Mouse (Mus musculus) bone marrow macrophage, adult 2 months (primary cell): ENCODE data around the gene Nr6a1. TPM values are rescaled to one million over a fixed set of nuclear protein-coding genes. Genes with fewer than 3 reads are reported as not detected.
A peak's percentile ranks its signal among the peaks of the same experiment; 100 is the strongest.

Source experiments
- H3K27ac ChIP-seq: 2 replicates; pipeline ENCODE4 v1.5.1; 2012; ENCODE audit warnings: low read depth, low read length; ENCODE audit not compliant: insufficient read depth
- H3K4me1 ChIP-seq: 2 replicates; pipeline ENCODE4 v1.6.1; 2012; ENCODE audit warnings: low read length; ENCODE audit not compliant: control insufficient read depth, insufficient read depth
- H3K4me3 ChIP-seq: 2 replicates; pipeline ENCODE4 v1.5.1; 2012; ENCODE audit warnings: mild to moderate bottlenecking, low read length, moderate library complexity; ENCODE audit not compliant: insufficient read depth
- CTCF ChIP-seq: IDR thresholded peaks from 2 replicates; pipeline ENCODE4 v1.5.1; 2012; ENCODE audit warnings: low read depth, mild to moderate bottlenecking, low read length, moderate library complexity
- POLR2A ChIP-seq: IDR thresholded peaks from 2 replicates; pipeline ENCODE4 v1.6.1; 2012; ENCODE audit warnings: mild to moderate bottlenecking, low read depth, low read length, borderline replicate concordance
- polyA plus RNA-seq: library from polyadenylated mRNA; stranded (reverse); fragments of >200 nt; gene quantifications from 2 replicates; pipeline ENCODE4 v1.2.4, GENCODE M21; 2012; ENCODE audit not compliant: missing spikeins, insufficient read depth, insufficient read length

The Nr6a1 gene
- polyA plus RNA-seq, 1 experiment = 3.2 TPM

GRCm38 (mm10) chr2:38770772-38771477, 156.6 kb downstream of the Nr6a1 start:
- H3K4me1 ChIP-seq = no peaks in the 10 kb centered on the region
- H3K27ac ChIP-seq = no peak overlapping the region
- TF ChIP-seq CTCF (no peak), POLR2A (no peak)
- H3K4me3 ChIP-seq = no peak overlapping the region

- TF ChIP-seq CTCF = no peak
- TF ChIP-seq POLR2A = no peak
- Histone ChIP-seq H3K4me1 (no peaks in the 10 kb centered on the region), H3K4me3 (no peak overlapping the region), H3K27ac (no peak overlapping the region)
These were observed 160.1 kb downstream of the Nr6a1 start for GRCm38 (mm10) chr2:38767177-38767931.

DNA sequence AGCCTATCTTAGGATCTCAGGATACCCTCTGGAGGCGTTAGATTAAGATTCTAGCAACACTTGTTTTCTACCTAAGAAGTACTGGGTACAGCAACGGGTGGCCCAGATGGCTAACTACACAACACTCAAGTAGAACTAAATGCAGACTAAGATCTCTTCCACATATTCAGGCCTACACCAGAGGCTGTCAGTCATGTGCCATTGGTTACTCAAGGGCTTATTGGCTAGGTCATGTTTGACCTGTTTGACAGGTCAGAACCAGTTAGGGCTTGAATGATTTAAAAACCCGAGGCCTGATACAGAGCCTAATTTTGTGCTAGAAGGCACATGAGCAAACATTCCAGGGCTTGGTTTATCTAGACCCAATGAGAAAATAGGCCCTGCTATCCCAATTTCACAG, 187.6 kb downstream of the Nr6a1 start:
- Histone ChIP-seq H3K27ac (no peak overlapping the region), H3K4me3 (no peak overlapping the region), H3K4me1 (peaks cover 3% of the 10 kb centered on the region)
- TF ChIP-seq POLR2A (no peak), CTCF (no peak)

DNA sequence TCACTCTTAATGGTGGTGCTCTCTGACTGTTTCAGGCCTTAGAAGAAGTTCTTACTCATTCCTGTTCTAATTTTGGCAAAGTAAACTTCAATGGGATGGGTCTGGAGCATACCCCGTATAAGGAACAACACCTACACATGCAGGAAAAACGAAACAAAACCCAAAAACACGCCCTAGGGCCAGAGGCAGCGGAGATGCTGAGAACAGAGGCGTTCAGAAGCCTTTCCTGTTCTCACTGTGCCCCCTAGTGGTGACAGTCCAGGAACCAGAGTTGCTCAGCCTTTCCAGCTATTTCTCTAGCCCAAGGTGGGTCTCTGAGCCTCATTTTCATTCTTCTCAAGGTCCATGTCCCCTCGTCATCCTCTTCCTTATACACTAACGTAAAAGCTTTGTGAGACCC, 188.1 kb downstream of the Nr6a1 start:
- TF ChIP-seq CTCF = peak; percentile 79
- no peak for TF ChIP-seq POLR2A
- H3K4me1 ChIP-seq = peaks cover 3% of the 10 kb centered on the region
- no peak overlapping the region for H3K4me3 ChIP-seq
- no peak overlapping the region for H3K27ac ChIP-seq

GRCm38 (mm10) chr2:38738601-38739301, 188.7 kb downstream of the Nr6a1 start:
- H3K27ac ChIP-seq = no peak overlapping the region
- no peak for TF ChIP-seq CTCF
- no peak for TF ChIP-seq POLR2A
- H3K4me1 ChIP-seq = peaks cover 3% of the 10 kb centered on the region
- no peak overlapping the region for H3K4me3 ChIP-seq

DNA sequence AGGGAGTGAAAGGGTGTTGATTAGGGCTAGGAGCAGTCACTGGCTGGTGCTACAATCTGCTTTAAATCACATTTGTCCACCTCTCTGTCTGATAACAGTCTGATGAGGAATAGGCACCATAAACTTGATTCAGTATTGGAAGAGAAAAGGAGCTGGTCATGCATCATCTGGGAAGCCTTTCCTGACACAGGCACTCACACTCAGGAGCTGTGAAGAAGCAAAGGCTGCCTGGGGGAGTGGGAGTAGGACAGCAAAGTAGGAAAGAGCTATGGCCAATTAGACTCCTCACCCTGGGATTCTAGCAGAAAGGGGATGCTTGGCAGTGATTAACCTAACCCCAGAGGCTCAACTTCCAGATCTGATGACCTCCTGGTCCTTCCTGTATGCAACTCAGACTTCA, 191.7 kb downstream of the Nr6a1 start:
- TF ChIP-seq POLR2A (no peak), CTCF (no peak)
- Histone ChIP-seq H3K4me3 (no peak overlapping the region), H3K27ac (no peak overlapping the region), H3K4me1 (peaks cover 3% of the 10 kb centered on the region)

GRCm38 (mm10) chr2:38734721-38735120, 192.8 kb downstream of the Nr6a1 start:
- H3K4me1 ChIP-seq = peaks cover 3% of the 10 kb centered on the region
- no peak overlapping the region for H3K4me3 ChIP-seq
- TF ChIP-seq POLR2A = no peak
- TF ChIP-seq CTCF = no peak
- H3K27ac ChIP-seq = no peak overlapping the region

- no peaks in the 10 kb centered on the region for H3K4me1 ChIP-seq
- TF ChIP-seq POLR2A (no peak), CTCF (no peak)
- no peak overlapping the region for H3K4me3 ChIP-seq
- no peak overlapping the region for H3K27ac ChIP-seq
These were observed 197.1 kb downstream of the Nr6a1 start for GRCm38 (mm10) chr2:38730331-38730827.

GRCm38 (mm10) chr2:38725427-38725826, 202.1 kb downstream of the Nr6a1 start:
- Histone ChIP-seq H3K4me3 (no peak overlapping the region), H3K4me1 (no peaks in the 10 kb centered on the region), H3K27ac (no peak overlapping the region)
- TF ChIP-seq CTCF = no peak
- TF ChIP-seq POLR2A = no peak

GRCm38 (mm10) chr2:38723378-38723777, 204.1 kb downstream of the Nr6a1 start:
- H3K27ac ChIP-seq = no peak overlapping the region
- H3K4me1 ChIP-seq = no peaks in the 10 kb centered on the region
- no peak overlapping the region for H3K4me3 ChIP-seq
- no peak for TF ChIP-seq POLR2A
- TF ChIP-seq CTCF = no peak
